In genomic region chr3:7755445-7755844, GRCm38 (mm10) we compare ENCODE assay signal across 10 mouse cellular contexts.
A peak's percentile ranks its signal among the peaks of the same experiment; 100 is the strongest.
DNase-seq lines count a peak whose midpoint lies in the region; ATAC-seq lines count a peak whose summit lies in the region.
"Had no signal": no experiment of that assay in that cellular context is flagged by ENCODE, and none has a peak within 500 bp of the region (broad histone marks: within the 10 kb centered on the region; RNA-seq: fewer than 3 reads in every experiment).

No protein-coding gene starts in this region.

- no peaks in the 10 kb centered on the region for H3K9me3 ChIP-seq in embryonic facial prominence, embryonic 14.5 days (ENCODE audit: control insufficient read depth, low read length)
- H3K9me3 ChIP-seq in embryonic facial prominence, embryonic 10.5 days = no peaks in the 10 kb centered on the region
- H3K9me3 ChIP-seq: limb, embryonic 12.5 days had no signal

- H3K27me3 ChIP-seq in embryonic facial prominence, embryonic 14.5 days (replicated peaks; ENCODE audit: control insufficient read depth, insufficient read depth, low read length) = no peaks in the 10 kb centered on the region
- H3K27me3 ChIP-seq in embryonic facial prominence, embryonic 10.5 days (replicated peaks; ENCODE audit: low read depth, poor library complexity, severe bottlenecking) = no peaks in the 10 kb centered on the region
- H3K27me3 ChIP-seq: limb, embryonic 12.5 days had no signal

- no peak overlapping the region for H3K27ac ChIP-seq in embryonic facial prominence, embryonic 14.5 days (replicated peaks; ENCODE audit: low read depth, low read length)
- no peak overlapping the region for H3K27ac ChIP-seq in embryonic facial prominence, embryonic 10.5 days (replicated peaks)
- H3K27ac ChIP-seq: limb, embryonic 12.5 days had no signal

- intact Hi-C loops in heart, postnatal 14 days (cut with DNase I) = no loop called here

- ATAC-seq in embryonic facial prominence, embryonic 14.5 days (ENCODE audit: low read depth) = no peak

- 30% methylated on average over 4 of the region's 4 CpGs for WGBS in embryonic facial prominence, embryonic 14.5 days
- 72% methylated on average over 4 of the region's 4 CpGs for WGBS in embryonic facial prominence, embryonic 10.5 days

- no peak overlapping the region for H3K4me3 ChIP-seq in embryonic facial prominence, embryonic 14.5 days (ENCODE audit: low read depth, low read length)
- no peak overlapping the region for H3K4me3 ChIP-seq in embryonic facial prominence, embryonic 10.5 days
- H3K4me3 ChIP-seq: limb, embryonic 12.5 days; myocyte had no signal

- no peaks in the 10 kb centered on the region for H3K4me1 ChIP-seq in embryonic facial prominence, embryonic 14.5 days (ENCODE audit: control insufficient read depth, insufficient read depth, low read length)
- peaks cover 10% of the 10 kb centered on the region; the same call in 1 of the 2 replicates for H3K4me1 ChIP-seq in embryonic facial prominence, embryonic 10.5 days
- H3K4me1 ChIP-seq: limb, embryonic 12.5 days had no signal

- DNase-seq in embryonic facial prominence, embryonic 14.5 days (ENCODE audit: low spot score) = peak; percentile 17
- no peak for DNase-seq in embryonic facial prominence, embryonic 10.5 days (ENCODE audit: low spot score)
- peak; percentile 18 for DNase-seq in right cerebral cortex, postnatal 10 days (ENCODE audit: low spot score in 2 of 2)
- no peak for DNase-seq in right cerebral cortex, postnatal 14 days
- peak; percentile 2 to 31 for DNase-seq in heart, postnatal 14 days
- peak; percentile 5 for DNase-seq in skeletal muscle tissue, adult 2 months (ENCODE audit: low read depth, low spot score)
- DNase-seq in spleen, adult 18-20 months = no peak
- no peak for DNase-seq in thymus, postnatal 14 days

- no peak overlapping the region for H3K4me2 ChIP-seq in embryonic facial prominence, embryonic 14.5 days (ENCODE audit: low read depth, low read length)
- H3K4me2 ChIP-seq: limb, embryonic 12.5 days had no signal

- no peak overlapping the region for H3K9ac ChIP-seq in embryonic facial prominence, embryonic 14.5 days (ENCODE audit: low read depth, low read length)
- H3K9ac ChIP-seq: limb, embryonic 12.5 days had no signal

- H3K36me3 ChIP-seq in embryonic facial prominence, embryonic 14.5 days (ENCODE audit: control insufficient read depth, insufficient read depth, low read length) = no peaks in the 10 kb centered on the region
- no peaks in the 10 kb centered on the region for H3K36me3 ChIP-seq in embryonic facial prominence, embryonic 10.5 days (replicated peaks)
- H3K36me3 ChIP-seq: limb, embryonic 12.5 days had no signal

Comparison
In these comparisons a context has a peak if more than half of its experiments do, and no peak if none do; other contexts are left out.
1. DNase-seq: peak in embryonic facial prominence, embryonic 14.5 days (single experiment), right cerebral cortex, postnatal 10 days (2 of 2), heart, postnatal 14 days (2 of 2) and skeletal muscle tissue, adult 2 months (single experiment); none in embryonic facial prominence, embryonic 10.5 days (single experiment), right cerebral cortex, postnatal 14 days (single experiment), spleen, adult 18-20 months (0 of 2) and thymus, postnatal 14 days (single experiment).